Mouse (Mus musculus) monocyte, adult 5-6 weeks (primary cell): ENCODE data around the gene Tpp1. TPM values are rescaled to one million over a fixed set of nuclear protein-coding genes. Genes with fewer than 3 reads are reported as not detected.

Source experiments
- ATAC-seq: fragments of 153-309, 156-312 bp; replicated peaks from 2 replicates; pipeline ENCODE4 v1.8.0; 2017; ENCODE audit warnings: mild to moderate bottlenecking; ENCODE audit not compliant: low TSS enrichment, insufficient number of reproducible peaks, severe bottlenecking, poor library complexity, low FRiP score
- total RNA-seq: library from RNA; stranded (forward); fragments of 200-1000, 200-491, 200-594 nt; gene quantifications from 3 replicates; pipeline ENCODE4 v1.2.3, GENCODE M21; 2017

Gene Tpp1
- 13.5 to 25.3 TPM (median 22.9 TPM) in 3 replicates for total RNA-seq

DNA sequence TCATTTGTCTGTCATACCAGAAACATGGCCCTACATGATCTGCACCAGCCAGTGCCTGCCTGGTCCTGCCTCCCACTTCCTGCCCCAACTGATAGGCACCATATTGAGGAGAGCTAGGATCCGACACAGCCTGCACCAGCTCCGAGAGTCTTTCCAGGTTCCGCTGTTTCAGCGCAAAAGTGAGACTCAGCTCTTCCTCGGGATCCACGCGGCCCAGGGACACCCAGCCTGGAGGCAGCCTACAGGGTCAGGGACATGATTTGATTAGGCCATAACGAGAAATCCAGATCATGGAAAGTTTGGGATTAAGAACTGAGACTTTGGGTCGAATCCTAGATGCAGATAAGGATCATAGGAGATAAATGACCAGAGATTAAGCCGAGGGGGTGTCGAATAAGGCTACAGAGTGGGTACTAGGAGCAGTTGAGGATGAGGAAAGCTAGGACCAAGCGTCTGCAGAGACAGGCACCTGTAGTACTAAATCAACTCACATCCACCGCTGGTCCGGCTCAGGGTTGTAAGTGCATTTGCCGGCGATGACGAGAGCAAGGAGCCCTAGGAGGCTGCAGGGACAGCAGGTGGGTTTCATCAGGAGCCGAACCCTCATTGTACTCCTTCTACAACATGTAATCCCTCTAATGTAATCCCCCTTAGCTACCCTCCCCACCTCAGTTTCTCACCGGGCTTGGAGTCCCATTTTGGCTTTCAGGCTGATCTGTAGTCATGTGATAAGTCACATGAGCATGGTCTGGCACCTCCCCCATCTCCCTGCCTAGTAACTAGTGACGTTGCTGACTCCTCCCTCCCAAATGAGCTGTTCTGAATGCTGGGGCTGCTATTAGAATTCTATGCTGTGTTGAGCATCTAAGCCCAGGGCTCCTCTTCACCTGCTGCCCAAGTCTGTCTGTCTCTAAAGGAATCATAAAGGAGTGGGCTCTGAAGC lies at the start of gene Tpp1:
Gene Tpp1 (minus strand): TSS at position 745 of the 943 bp plus-strand sequence.
- peak; percentile 93 for ATAC-seq

DNA sequence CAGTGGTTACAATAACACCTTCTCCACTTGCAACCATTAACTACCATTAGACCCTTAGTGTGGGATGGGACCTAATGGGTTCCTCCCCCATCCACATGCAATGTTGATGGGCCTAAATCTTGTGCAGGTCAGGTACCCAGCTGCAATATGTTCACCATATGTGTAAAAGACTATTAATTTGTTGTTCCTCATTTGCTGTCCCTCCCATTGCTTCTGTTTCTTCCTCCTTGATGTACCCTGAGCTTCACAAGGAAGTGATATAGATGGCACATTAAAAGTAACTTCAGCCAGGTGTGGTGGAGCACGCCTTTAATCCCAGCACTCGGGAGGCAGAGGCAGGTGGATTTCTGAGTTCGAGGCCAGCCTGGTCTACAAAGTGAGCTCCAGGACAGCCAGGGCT lies 44.9 kb upstream of the Tpp1 start:
- ATAC-seq = no peak

DNA sequence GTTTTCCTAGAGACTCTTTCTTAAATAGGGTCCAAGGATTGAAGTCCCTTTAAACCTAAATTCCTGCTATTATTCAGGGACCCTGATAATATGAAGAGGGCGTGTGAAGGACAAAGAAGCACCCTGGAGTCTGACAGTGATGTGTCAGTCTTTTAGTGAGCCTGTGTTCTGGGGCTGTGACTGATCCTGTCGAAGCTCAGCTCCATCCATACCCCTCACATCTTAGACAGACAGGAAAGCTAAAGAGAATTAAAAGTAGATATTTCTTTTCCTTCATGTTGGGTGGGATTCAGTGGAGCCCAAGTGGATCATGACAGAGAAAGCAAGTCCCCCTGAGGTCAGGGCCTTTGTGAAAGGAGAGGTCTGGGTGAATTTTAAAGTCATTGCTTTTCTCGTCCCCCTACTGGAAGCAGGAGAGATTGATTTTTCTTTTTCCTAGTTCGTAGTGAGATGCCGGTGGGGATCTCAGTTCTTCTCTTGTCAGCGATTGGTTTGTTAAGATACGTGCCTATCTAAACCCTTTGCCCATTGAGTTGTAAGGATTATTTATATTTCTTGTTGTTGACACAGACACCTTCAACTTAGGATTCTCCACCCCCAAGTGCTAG lies 43.8 kb upstream of the Tpp1 start:
- no peak for ATAC-seq

DNA sequence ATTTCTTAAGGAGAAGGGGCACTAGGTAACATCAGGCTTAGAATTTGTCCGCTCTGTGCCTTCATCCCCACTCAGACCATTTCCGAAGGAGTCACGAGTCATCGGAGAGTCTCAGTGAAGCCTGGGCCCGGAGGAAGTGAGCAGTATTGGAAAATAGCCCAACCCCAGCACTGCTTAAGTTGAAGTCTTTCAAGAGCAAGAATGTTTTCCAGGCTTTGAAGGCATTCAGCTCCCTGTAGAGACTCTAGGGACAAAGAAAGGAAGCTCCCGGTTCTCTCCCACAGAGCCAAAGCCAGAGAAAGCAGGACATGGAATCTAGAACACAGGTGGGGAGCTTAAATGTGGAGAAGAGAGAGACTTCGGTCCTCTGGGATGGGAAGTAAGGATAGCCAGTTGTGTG lies 41.7 kb upstream of the Tpp1 start:
- ATAC-seq = no peak

DNA sequence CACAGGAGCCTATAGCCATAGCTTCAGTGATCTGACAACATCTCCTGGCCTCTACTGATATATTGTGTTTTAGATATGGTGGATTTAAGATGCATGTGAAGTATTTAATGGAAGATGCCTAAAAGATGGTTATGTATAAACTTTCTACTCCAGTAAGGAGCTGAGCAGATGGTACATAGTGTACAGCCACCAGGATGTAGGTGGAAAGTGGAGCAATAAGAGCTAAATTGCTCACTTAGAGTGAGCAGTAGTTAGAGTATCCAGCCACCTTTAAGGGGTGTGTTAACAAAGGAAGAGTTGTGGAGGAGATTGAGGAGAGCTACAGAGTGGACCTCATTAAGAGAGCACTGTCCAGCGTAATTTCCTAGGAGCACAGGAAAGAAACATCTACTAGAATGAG lies 39.1 kb upstream of the Tpp1 start:
- ATAC-seq = no peak

DNA sequence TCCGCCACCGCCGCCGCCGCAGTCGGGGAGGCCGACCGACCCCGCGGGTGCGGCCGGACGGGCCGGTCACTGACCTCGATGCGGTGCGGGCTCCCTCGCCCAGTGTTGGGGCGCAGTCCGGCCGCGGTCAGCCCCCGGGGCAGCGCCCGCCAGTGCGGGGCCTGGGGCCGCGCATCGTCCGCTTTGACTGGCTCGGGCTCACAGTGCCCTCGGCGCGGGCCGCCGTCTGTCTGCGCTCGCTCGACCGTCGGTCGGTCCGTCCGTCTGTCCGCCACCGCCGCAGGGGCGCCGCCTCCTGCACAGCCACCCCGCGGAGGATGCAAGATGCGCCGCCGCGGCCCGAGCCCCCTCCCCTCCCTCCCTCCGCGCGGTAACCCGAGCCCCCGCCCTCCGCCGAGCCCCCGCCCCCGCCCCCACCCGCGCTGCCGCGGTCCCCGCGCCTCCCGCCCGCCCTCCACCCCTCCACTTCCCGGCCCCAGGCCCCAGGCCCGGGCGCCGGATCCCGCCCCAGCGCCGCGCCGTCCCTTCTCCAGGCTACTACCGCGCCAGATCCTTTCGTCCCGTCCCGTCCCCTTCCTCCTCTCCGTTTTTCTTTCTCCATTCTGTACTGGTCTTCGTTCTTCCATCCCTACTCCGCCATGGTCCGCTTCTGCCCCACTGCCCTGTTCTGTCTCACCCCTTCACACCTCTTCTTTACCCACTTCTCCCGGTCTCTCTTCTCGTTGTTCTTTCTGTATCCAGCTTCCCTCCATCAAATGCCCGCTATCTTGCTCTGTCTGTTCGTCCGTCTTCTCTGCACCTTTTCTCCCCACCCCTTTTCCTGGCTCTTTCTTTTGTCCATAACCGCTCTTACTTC lies 35.5 kb upstream of the Tpp1 start, which contains the start of gene Dchs1:
Gene Dchs1 (minus strand): TSS at position 370 of the 856 bp plus-strand sequence.
- ATAC-seq = no peak

DNA sequence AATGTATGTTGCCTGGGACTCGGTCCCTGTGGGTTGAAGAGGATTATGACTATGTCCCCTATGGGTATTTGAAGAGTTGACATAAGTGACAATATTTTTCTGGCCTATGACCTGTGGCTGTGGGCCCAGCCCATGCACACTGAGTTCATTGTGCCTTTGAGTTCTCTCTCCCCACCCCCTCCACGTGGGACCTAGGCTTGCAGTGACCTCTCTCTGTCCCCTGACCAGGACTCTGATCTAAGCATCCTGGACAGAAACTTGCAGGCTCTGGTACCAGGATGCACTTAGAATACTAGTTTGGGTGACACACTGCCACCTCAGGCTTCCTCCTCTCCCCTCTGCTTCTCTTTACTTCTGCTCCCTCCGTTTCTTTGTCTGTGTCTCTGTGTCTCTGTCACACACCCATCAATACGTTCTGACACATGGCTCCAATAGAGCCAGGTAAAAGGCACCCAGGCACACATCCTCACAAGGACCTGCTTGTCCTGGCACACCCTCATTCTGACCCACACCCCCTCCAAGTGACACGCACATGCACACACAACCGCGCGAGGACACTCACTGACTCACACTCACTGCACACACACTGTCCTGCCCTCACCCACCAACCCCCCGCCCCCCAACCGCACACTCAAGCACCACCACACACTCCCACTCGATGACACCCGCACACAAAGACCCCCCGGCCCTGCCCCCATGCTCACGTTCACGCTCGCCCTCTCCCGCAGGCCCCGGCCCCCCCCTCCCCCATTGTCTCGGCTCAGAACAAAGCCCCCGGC lies 34.7 kb upstream of the Tpp1 start:
- ATAC-seq = no peak

DNA sequence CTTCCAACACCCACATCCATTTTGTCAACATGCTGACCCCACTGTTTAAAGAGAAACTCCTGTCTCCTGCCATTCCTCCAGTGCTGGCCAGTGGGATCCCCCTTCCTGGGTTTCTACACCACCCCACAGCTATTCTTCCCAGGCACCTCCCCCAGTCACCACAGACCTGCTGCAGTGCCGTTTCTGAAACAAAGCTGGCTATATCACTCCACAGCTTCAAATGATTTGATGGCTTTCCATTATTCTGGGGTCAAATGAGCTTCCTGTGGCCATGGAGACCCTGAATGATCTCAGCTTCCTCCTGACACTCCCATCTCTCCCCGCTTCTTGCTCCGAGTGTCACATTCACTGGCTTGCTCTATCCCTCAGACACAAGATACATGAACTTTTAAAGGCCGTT lies 32.5 kb upstream of the Tpp1 start:
- ATAC-seq = no peak

DNA sequence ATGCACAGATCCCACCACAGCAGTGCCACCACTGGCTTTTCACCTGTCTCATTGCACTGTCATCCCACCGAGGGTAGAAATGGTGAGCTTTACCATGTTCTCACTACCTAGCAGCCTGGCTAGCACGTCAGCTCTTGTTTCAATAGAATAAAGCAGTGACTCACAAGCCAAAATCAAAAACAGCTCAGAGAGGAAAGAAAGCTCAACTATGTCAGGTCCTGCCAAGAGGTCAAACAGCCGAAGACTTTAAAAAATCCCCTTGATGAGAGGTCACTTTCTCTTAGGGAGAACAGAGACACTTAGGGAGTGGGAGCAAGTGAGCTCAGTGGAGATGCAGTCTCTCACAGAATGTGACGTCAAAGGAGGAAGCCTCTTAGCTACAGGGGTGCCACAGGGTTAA lies 31.8 kb upstream of the Tpp1 start:
- no peak for ATAC-seq

DNA sequence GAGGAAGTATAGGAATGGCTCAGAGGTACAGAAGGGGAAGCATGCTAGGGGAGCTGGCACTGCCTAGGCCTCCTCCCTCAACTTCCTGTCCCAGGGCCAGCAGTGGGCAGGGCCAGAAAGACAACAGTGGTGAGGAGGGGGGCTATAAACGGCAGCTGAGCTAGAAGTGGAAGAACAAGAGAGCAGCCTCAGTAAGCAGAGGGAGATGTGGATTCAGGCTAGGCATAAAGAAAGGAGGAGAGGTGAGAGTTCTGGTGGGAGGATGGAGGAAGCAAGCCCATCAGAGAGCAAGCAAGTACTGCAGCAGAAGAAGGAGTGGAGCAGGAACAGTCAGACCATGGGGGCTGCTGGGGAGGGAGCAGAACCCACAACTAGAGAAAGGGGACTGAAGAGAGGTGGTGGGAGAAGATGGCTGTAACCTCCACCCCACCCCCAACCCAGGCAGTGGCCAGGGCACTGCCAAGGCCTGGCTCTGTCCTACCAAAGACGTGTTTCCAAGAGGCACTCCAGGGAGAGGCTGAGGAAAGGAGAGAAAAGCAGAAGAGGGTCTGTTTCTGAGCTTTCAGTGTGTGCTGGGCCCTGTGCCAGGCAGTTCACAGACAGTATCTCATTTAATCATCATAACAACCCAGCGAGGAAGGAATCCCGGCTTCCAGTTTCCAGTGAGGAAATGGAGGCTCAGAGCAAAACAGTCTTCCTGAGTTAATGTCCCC lies 26.7 kb upstream of the Tpp1 start:
- peak; percentile 75; the same call in 1 of the 2 replicates for ATAC-seq

DNA sequence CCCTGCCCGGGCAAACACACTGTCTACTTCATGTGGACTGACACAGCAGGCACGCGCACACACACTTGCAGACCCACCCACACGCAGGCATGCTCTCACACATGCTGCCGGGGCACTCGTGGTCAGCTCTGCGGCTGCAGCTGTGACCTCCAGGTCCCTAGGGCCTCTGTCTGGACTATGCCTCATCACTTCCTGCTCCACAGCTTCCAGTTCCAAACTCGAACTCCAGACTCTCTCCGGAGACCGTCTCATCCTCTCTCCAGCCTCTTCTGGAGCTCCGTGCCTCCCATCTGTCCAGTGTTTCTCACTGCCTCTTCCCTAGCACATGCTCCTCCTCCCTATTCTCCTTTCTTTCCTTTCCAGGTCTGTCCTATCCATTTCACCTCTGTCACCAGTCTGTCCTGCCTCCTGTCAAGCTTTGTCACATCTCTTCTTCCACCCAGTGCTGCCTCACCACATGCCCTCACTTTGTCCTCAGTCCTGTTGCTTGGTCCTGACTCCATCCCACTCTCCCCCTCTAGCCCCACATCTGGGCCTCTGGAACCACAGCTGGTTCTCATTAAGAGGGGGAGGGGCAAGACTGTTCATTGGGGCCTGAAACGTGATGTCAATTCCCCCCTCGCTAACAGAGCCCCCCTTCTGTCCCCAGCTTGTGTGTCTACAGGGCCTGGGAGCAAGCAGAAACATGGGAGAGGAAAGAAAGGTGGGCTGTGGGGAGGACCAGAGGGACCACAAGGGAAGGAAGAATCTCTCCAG lies 25.9 kb upstream of the Tpp1 start:
- ATAC-seq = peak; percentile 32; the same call in 1 of the 2 replicates

DNA sequence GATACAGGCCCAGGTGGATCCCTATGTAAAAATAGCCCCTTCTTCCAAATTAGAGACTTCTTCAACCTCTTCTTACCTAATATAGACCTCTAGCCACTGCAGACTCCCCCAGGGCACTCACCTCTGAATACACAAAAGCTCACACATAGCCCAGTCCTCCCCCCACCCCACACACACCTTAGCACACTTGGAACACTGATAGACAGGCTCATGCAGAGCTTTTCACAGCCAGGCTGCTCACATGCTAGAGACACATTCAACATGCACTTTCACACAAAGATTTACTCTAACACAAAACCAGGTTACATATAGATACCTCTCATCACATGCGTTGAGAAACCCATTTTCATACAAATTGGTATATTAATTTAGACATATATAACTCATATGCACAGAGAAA lies 25.3 kb upstream of the Tpp1 start:
- no peak for ATAC-seq

DNA sequence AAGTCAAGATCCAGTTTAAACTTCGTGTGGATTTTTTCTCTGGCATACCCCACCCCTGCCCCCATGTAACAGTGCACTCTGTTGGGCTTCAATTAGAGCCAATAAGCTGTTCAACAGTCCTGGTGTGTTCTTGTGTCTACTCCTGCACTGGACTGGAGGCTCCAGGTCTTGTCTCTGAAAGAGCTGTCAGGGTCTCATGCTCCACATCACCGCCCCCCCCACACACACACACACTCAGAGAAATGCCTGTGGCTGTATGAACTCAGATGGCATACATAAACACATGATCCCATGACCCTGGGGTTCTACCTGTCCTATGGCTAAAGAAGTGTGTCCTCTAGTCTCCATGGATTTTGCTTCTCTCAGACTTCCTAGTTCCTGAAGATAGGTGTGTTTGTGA lies 24.0 kb upstream of the Tpp1 start:
- no peak for ATAC-seq

DNA sequence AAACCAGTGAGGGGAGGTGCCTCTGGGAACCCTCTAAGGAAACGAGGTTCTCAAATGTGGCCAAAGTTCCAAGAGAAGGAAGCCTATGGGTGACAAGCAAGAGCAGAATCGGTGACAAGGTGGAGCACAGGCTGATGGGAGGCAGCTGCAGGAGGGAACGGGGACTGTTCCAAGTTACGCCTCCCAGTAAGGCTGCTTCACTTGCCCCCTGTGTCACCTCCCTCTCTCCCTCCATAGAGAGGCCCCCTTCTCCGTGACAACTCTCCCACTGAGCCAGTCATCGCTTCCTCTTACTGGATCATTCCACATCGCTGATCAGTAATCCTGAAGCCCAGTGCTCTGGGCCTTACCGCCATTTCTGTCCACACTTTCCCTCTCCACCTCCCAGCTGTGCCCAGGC lies 22.6 kb upstream of the Tpp1 start:
- no peak for ATAC-seq

DNA sequence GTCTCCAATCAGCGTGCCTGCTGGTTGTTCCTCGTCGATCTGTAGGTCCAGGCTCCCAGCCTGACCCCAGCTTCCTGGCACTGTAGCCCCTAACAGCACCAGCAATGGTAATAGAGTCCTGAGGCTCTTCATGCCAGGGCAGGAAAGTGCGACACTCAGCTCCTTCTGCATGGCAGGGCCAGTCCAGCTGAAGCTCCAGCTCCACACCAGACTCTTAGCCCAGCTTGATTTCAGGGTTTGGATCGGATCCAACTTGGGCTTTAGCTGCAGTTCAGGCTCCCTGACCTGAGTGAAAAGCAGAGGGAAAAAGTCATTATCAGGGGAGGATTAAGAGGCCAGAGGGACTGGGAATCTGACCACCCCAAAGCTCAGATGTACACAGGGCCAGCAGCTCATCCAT lies 21.0 kb upstream of the Tpp1 start:
- no peak for ATAC-seq

DNA sequence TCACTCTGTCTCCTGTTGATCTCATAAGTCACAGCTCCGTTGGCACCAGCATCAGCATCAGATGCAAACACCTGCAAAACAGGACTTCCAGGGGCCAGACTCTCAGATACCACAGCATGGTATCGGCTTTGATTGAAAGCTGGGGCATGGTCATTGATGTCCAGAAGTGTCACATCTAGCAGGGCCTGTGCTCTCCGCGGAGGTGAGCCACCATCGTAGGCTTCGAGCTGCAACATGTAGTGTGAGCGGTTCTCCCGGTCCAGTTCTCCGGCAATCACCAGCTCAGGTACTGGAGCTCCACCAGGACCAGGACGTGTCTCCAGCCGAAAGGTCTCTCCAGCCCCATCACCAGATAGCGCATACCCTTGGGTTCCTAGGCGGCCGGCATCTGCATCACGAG lies 20.3 kb upstream of the Tpp1 start:
- no peak for ATAC-seq

DNA sequence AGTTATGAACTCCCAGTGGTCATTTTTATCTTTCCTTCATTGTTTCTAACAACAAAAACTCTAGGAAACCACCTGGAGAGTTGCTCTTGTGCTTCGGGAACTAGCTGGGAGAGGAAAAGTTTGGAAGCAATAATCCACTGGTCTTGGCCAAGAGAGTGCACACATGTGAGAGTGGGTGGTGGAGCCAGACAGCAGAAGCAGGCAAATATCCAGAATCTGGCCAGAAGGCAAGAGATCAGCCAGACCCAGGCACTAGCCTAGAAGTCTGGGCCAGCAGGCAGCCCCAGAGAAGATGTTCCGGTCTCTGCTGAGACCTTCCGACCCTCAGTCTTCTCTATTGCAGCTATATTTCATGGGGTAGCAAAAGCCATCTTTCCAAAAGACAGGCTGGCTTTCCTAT lies 17.9 kb upstream of the Tpp1 start:
- no peak for ATAC-seq
